Mouse (Mus musculus): ENCODE results near the gene Rfx1.

Rfx1 gene

GRCm38 (mm10) chr8:84066291-84066930, at the start of gene Rfx1:
Rfx1 (plus strand) TSS chr8:84066834.
- peak; percentile 97 to 99 for DNase-seq (ENCODE audit: low read depth in 1 of 2, low spot score in 2 of 2)

- no peak for DNase-seq (ENCODE audit: low read depth in 1 of 2, low spot score in 2 of 2)
Measured at GRCm38 (mm10) chr8:84019738-84020137, 46.9 kb upstream of the Rfx1 start.

- no peak for DNase-seq (ENCODE audit: low read depth in 1 of 2, low spot score in 2 of 2)
Measured at GRCm38 (mm10) chr8:84021096-84021495, 45.5 kb upstream of the Rfx1 start, which contains the start of gene Palm3. Palm3 (plus strand) TSS chr8:84021471.

GRCm38 (mm10) chr8:84021569-84021968, 45.1 kb upstream of the Rfx1 start:
- DNase-seq (ENCODE audit: low read depth in 1 of 2, low spot score in 2 of 2): no peak

- DNase-seq (ENCODE audit: low read depth in 1 of 2, low spot score in 2 of 2): no peak
Measured at GRCm38 (mm10) chr8:84023085-84023484, 43.5 kb upstream of the Rfx1 start.

GRCm38 (mm10) chr8:84023631-84024030, 43.0 kb upstream of the Rfx1 start:
- no peak for DNase-seq (ENCODE audit: low read depth in 1 of 2, low spot score in 2 of 2)

- DNase-seq (ENCODE audit: low read depth in 1 of 2, low spot score in 2 of 2): peak in 1 of 2 experiments; percentile 31
Measured at GRCm38 (mm10) chr8:84024171-84024570, 42.5 kb upstream of the Rfx1 start.

GRCm38 (mm10) chr8:84025863-84026262, 40.8 kb upstream of the Rfx1 start:
- DNase-seq (ENCODE audit: low read depth in 1 of 2, low spot score in 2 of 2): no peak

GRCm38 (mm10) chr8:84027449-84027848, 39.2 kb upstream of the Rfx1 start:
- no peak for DNase-seq (ENCODE audit: low read depth in 1 of 2, low spot score in 2 of 2)

- DNase-seq (ENCODE audit: low read depth in 1 of 2, low spot score in 2 of 2): no peak
Measured at GRCm38 (mm10) chr8:84029272-84029671, 37.4 kb upstream of the Rfx1 start.

- no peak for DNase-seq (ENCODE audit: low read depth in 1 of 2, low spot score in 2 of 2)
Measured at GRCm38 (mm10) chr8:84032777-84033176, 33.9 kb upstream of the Rfx1 start.

- no peak for DNase-seq (ENCODE audit: low read depth in 1 of 2, low spot score in 2 of 2)
Measured at GRCm38 (mm10) chr8:84038015-84038414, 28.6 kb upstream of the Rfx1 start.

- DNase-seq (ENCODE audit: low read depth in 1 of 2, low spot score in 2 of 2): peak in 1 of 2 experiments; percentile 42
Measured at GRCm38 (mm10) chr8:84039050-84039449, 27.6 kb upstream of the Rfx1 start.

GRCm38 (mm10) chr8:84042066-84042947, 24.3 kb upstream of the Rfx1 start, which contains the start of gene Il27ra:
Il27ra (minus strand) TSS chr8:84042589.
- peak in 1 of 2 experiments; percentile 54 for DNase-seq (ENCODE audit: low read depth in 1 of 2, low spot score in 2 of 2)

GRCm38 (mm10) chr8:84042948-84043342, 23.7 kb upstream of the Rfx1 start:
- no peak for DNase-seq (ENCODE audit: low read depth in 1 of 2, low spot score in 2 of 2)

- DNase-seq (ENCODE audit: low read depth in 1 of 2, low spot score in 2 of 2): no peak
Measured at GRCm38 (mm10) chr8:84044103-84044502, 22.5 kb upstream of the Rfx1 start.

GRCm38 (mm10) chr8:84044900-84045299, 21.7 kb upstream of the Rfx1 start, which contains the start of gene Rln3:
Rln3 (minus strand) TSS chr8:84045000.
- DNase-seq (ENCODE audit: low read depth in 1 of 2, low spot score in 2 of 2): no peak

GRCm38 (mm10) chr8:84046505-84046904, 20.1 kb upstream of the Rfx1 start:
- DNase-seq (ENCODE audit: low read depth in 1 of 2, low spot score in 2 of 2): no peak

GRCm38 (mm10) chr8:84048171-84048570, 18.5 kb upstream of the Rfx1 start:
- no peak for DNase-seq (ENCODE audit: low read depth in 1 of 2, low spot score in 2 of 2)

- DNase-seq (ENCODE audit: low read depth in 1 of 2, low spot score in 2 of 2): no peak
Measured at GRCm38 (mm10) chr8:84052746-84053145, 13.9 kb upstream of the Rfx1 start.

- no peak for DNase-seq (ENCODE audit: low read depth in 1 of 2, low spot score in 2 of 2)
Measured at GRCm38 (mm10) chr8:84053229-84053628, 13.4 kb upstream of the Rfx1 start.

GRCm38 (mm10) chr8:84057827-84058226, 8.8 kb upstream of the Rfx1 start:
- DNase-seq (ENCODE audit: low read depth in 1 of 2, low spot score in 2 of 2): no peak

All from monocyte, adult 2 months (primary cell).